Mouse (Mus musculus) layer of hippocampus, adult 9-10 months (tissue): Measurements from ENCODE around the gene Trpc4ap.

ENCODE experiments used
- DNase-seq: peaks from one replicate; pipeline ENCODE4 v3.0.0; 2022; ENCODE audit warnings: low spot score

The Trpc4ap gene

GRCm38 (mm10) chr2:155640656-155641055, 51.5 kb downstream of the Trpc4ap start:
- no peak for DNase-seq

DNA sequence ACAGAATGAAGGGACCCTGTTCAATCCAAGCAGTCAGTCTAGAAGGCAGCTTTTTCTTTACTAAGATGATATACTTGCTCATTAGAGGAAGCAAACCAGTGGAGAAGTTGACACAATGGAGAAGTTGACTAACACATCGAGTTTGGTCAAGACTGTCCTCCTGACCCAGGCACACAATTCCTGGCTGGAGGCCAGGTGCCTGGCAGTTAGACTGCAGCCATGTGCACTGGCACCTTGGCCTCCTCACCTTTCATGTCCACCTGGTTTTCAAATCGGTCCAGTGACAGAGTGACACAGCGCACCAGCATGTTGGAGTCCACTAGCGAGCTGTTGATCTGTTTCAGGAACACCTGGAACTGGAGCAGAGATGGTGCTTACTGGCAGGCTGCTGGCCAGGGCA, 54.8 kb downstream of the Trpc4ap start:
- DNase-seq, result no peak

GRCm38 (mm10) chr2:155636881-155637280, 55.3 kb downstream of the Trpc4ap start:
- no peak for DNase-seq

GRCm38 (mm10) chr2:155635961-155636360, 56.2 kb downstream of the Trpc4ap start:
- DNase-seq, result no peak

GRCm38 (mm10) chr2:155634562-155634961, 57.6 kb downstream of the Trpc4ap start:
- no peak for DNase-seq

DNA sequence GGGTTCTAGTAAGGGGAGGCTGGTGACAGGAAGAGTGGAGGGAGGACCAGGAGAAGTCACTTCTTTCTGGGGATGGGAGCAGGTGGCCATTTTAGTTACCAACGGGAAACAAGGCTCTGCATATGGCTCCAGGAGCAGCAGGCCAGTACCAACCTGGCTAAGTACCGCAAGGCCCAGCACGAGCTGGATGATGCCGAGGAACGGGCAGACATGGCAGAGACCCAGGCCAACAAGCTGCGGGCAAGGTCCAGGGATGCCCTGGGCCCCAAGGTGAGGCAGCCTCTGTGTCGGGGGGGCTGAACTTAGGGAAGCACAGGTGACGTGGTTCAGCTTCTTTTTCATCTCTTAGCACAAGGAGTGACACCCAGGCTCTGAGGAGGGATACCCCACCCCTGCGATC, 58.5 kb downstream of the Trpc4ap start:
- no peak for DNase-seq

- DNase-seq, result no peak
Observed at GRCm38 (mm10) chr2:155633121-155633520, 59.1 kb downstream of the Trpc4ap start.

- no peak for DNase-seq
Observed at GRCm38 (mm10) chr2:155632138-155632936, 59.8 kb downstream of the Trpc4ap start.

DNA sequence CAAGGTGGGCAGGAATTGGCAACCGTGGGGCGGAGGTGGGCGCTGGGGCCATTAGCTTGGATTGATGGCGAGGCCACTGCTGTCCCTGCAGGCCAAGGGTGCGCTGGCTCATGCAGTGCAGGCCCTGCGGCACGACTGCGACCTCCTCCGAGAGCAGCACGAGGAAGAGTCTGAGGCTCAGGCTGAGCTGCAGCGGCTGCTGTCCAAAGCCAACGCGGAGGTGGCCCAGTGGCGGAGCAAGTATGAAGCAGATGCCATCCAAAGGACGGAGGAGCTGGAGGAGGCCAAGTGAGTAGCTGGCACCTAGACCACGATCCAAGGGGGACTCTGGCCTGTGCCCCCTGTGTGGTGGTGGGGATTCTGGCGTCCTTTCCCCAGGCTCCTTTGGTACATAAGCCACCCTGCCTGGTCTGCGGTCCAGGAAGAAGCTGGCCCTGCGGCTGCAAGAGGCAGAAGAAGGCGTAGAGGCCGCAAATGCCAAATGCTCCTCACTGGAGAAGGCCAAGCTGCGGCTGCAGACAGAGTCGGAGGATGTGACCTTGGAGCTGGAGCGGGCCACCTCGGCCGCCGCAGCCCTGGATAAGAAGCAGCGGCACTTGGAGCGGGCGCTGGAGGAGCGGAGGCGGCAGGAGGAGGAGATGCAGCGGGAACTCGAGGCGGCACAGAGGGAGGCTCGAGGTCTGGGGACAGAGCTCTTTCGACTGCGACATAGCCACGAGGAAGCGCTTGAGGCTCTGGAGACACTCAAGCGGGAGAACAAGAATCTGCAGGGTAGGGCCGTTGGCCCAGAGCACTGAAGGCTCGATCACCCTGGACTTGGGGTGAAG, 61.4 kb downstream of the Trpc4ap start:
- no peak for DNase-seq

- no peak for DNase-seq
Observed at GRCm38 (mm10) chr2:155630153-155630552, 62.0 kb downstream of the Trpc4ap start.

DNA sequence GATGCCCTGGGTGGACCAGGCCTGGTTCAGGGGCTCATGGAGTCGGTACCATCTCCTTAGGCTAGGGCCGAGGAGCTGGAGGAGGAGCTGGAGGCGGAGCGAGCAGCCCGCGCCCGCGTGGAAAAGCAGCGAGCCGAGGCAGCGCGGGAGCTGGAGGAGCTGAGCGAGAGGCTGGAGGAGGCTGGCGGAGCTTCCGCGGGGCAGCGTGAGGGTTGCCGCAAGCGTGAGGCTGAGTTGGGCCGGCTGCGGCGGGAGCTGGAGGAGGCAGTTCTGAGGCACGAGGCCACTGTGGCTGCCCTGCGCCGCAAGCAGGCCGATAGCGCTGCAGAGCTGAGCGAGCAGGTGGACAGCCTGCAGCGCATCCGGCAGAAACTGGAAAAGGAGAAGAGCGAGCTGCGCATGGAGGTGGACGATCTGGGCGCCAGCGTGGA, 62.9 kb downstream of the Trpc4ap start:
- no peak for DNase-seq

GRCm38 (mm10) chr2:155628519-155628918, 63.7 kb downstream of the Trpc4ap start:
- DNase-seq, result no peak

DNA sequence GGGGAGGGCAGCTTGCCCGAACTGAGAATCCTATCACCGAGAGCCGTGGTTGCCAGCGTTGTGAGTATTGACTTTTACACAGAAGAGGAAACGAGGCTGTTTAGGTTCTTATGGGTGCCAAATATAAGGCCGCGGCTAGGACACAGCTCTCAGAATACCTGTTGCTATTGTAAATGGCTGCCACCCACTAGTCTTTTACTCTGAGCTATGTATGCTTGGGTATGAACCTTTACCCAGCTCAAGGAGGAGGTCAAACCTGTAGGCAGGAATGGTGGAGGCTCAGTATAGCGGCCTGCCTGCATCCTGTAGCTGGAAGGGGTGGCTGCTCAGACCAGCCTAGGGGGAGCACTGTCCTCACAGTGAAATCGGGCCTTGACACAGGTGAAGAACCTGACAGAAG, 64.1 kb downstream of the Trpc4ap start:
- no peak for DNase-seq

DNA sequence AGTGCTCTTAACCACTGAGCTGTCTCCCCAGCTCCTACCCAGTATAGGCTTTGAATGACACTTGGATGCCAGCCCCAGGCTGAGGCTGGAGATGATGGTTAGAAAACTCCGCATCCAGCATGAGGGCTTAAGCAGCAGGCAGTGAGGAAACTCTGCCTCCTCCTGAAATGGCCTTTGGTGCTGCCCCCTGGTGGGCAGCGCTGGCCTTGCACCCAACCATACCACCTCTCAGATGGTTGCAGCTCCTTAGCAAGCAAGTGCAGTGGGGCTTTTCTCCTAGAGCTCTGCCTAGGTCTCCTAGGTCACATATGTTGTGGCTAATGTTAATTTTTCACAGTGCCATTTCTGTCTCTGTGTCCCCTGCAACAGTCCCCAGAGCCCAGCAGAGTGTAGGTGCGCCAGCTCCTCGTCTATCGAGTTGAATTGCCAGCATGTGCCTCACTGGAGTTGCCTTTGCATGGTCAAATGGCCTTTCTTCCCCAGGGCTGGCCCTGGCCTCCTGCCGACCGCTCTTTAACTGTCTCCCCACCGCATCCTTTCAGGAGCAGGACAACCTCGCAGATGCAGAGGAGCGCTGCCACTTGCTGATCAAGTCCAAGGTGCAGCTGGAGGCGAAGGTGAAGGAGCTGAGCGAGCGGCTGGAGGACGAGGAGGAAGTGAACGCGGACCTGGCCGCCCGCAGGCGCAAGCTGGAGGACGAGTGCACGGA, 65.0 kb downstream of the Trpc4ap start:
- DNase-seq, result no peak

GRCm38 (mm10) chr2:155626277-155626676, 65.9 kb downstream of the Trpc4ap start:
- DNase-seq, result no peak

- no peak for DNase-seq
Observed at GRCm38 (mm10) chr2:155624730-155625129, 67.5 kb downstream of the Trpc4ap start.

DNA sequence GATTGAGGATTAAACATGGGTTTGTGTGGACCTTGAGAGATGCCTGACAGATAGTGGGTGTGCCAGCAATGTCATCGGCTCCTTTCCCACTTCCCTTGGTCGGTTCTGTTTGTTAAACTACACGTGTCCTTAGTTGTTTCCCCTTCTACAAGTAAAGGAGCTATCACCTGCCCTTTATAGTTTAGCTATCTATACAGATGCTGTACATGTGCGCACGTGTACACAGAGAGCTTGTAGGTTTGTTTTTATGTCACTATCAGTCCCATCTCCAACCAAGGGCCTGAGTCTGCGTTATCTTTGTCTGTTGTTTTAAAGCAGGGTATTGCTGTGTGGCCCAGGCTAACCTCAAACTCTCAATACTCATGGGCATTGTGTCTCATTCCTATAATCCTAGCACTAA, 68.2 kb downstream of the Trpc4ap start:
- DNase-seq, result no peak

DNA sequence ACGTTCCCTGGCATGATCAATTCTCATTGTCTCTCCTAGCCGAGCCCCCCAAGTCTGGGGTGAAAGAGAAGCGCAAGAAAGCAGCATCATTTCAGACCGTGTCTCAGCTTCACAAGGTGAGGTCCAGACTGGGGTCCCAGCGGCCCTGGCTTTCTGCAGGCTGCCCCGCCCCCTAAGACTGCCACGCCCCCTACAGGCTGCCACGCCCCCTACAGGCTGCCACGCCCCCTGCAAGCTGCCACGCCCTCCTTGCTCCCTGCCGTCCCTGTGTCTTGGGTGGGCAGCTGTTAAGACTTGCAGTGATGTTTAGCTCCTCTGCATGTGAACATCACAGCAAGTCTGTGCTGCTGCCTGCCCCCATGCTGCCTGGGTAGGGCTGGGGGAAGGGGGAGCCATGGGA, 69.6 kb downstream of the Trpc4ap start:
- no peak for DNase-seq

DNA sequence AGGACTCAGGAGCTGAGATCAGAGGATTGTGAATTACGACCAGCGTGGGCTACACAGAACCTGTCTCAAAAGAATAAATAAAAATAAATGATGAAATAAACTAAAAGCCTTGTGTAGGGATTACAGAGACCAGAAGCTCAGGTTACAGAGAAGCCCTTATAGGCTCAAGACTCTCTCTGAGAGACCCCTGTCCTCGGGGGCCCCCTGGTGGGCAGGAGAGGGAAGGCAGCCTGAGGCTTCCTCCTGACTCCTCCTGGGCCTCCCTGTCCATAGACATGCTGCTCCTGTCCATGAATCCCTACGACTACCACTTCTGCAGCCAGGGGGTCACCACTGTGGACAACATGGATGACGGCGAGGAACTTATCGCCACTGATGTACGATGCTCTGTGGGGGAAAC, 72.4 kb downstream of the Trpc4ap start:
- peak; percentile 81 for DNase-seq

GRCm38 (mm10) chr2:155616971-155617370, 75.2 kb downstream of the Trpc4ap start:
- no peak for DNase-seq

DNA sequence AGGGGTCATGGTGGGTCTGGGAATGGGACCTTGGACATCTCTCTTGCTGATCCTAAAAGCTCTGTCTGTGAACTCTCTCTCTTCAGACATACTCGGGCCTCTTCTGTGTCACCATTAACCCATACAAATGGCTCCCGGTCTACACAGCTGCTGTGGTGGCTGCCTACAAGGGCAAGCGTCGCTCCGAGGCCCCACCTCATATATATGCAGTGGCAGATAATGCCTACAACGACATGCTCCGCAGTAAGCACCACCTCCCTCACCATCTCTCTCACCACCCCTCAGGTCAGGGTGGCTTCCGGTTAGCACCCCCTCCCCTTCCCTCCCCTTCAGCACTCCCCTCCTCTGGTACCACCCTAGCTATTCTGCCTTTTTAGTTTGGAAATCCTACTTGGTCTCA, 78.2 kb downstream of the Trpc4ap start:
- DNase-seq, result no peak

DNA sequence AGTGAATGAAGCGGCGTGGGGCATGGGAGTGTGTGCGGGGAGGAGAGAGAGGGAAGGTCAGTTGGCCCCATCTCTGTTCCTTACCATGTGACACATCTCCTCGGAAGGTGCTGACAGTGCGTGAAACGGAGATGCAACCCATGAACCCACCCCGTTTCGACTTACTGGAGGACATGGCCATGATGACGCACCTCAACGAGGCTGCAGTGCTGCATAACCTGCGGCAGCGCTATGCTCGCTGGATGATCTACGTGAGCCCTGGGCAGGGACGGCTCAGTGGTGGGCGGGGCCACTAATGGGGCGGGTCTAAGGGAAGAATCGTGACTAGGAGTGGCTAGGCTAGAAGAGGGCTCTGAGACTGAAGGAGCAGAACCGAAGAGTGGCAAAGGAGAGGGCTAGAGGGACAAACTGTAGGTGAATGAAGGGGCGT, 78.8 kb downstream of the Trpc4ap start:
- no peak for DNase-seq
